Mouse (Mus musculus) stomach, postnatal 0 days (tissue): ENCODE results near the gene Nemf. TPM values are rescaled to one million over a fixed set of nuclear protein-coding genes. Genes with fewer than 3 reads are reported as not detected.

ENCODE experiments used
- ATAC-seq: fragments of 200-750 bp; cut with Nextera tagmentation; 2 replicates; pipeline ENCODE4 v1.8.0; 2017; ENCODE audit not compliant: low FRiP score, low TSS enrichment
- DNase-seq: peaks from one replicate; pipeline ENCODE4 v3.0.0-alpha.2; 2016; ENCODE audit warnings: low spot score
- H3K27ac ChIP-seq: fragments of 300-500 bp; sonication (generic); replicated peaks from 2 replicates; pipeline ENCODE4 v1.5.1; 2014; ENCODE audit warnings: mild to moderate bottlenecking, control low read depth
- H3K27me3 ChIP-seq: fragments of 300-500 bp; sonication (generic); 2 replicates; pipeline ENCODE4 v1.6.1; 2014; ENCODE audit warnings: low read length; ENCODE audit not compliant: control insufficient read depth, insufficient read depth
- H3K36me3 ChIP-seq: fragments of 300-500 bp; sonication (generic); 2 replicates; pipeline ENCODE4 v1.6.1; 2014; ENCODE audit warnings: low read length, mixed read lengths; ENCODE audit not compliant: control insufficient read depth, insufficient read depth
- H3K4me1 ChIP-seq: fragments of 300-500 bp; sonication (generic); replicated peaks from 2 replicates; pipeline ENCODE4 v1.6.1; 2014; ENCODE audit warnings: antibody characterized with exemption; ENCODE audit not compliant: control insufficient read depth, insufficient read depth
- H3K4me2 ChIP-seq: fragments of 300-500 bp; sonication (generic); replicated peaks from 2 replicates; pipeline ENCODE4 v1.6.1; 2014; ENCODE audit warnings: low read depth, mild to moderate bottlenecking, control low read depth, moderate library complexity
- H3K4me3 ChIP-seq: fragments of 300-500 bp; sonication (generic); 2 replicates; pipeline ENCODE4 v1.5.1; 2014; ENCODE audit warnings: low read depth, low read length, control low read depth
- H3K9ac ChIP-seq: fragments of 300-500 bp; sonication (generic); 2 replicates; pipeline ENCODE4 v1.6.1; 2014; ENCODE audit warnings: mild to moderate bottlenecking, low read length, control low read depth, mixed read lengths
- H3K9me3 ChIP-seq: fragments of 300-500 bp; sonication (generic); 2 replicates; pipeline ENCODE4 v1.6.1; 2016; ENCODE audit warnings: low read length; ENCODE audit not compliant: control insufficient read depth
- CTCF ChIP-seq: IDR thresholded peaks from 2 replicates; pipeline ENCODE4 v1.5.1; 2016; ENCODE audit warnings: antibody characterized with exemption, low read depth, mild to moderate bottlenecking, moderate library complexity
- EP300 ChIP-seq: optimal IDR thresholded peaks from 2 replicates; pipeline ENCODE3; 2016; ENCODE audit warnings: antibody characterized with exemption
- WGBS: fragments of 180-500 bp; shearing (Covaris S2); extraction: QIAGEN DNeasy Blood & Tissue Kit; methylation state at CpG from one replicate; pipeline ENCODE4 v1.1.7; 2014; 5-methylcytosine and 5-hydroxymethylcytosine counted together
- polyA plus RNA-seq: library from polyadenylated mRNA; unstranded; fragments of >200 nt; fragmentation: Nextera tagmentation; extraction: Ambion mirVana; gene quantifications from 2 replicates; pipeline ENCODE4 v1.2.1, GENCODE M21; 2015

Gene Nemf
- polyA plus RNA-seq, 1 experiment from 2014 or later: 50.0 TPM

- H3K27ac ChIP-seq: peak overlapping the region; percentile 61; the same call in 1 of the 2 replicates
- no peak for TF ChIP-seq CTCF
- TF ChIP-seq EP300: no peak
- peaks cover 4% of the 10 kb centered on the region; the same call in 1 of the 2 replicates for H3K36me3 ChIP-seq
- peak overlapping the region; percentile 78 for H3K4me2 ChIP-seq
- WGBS: 15% methylated on average over 11 of the region's 11 CpGs
- ATAC-seq (no peak), DNase-seq (peak; percentile 32)
- H3K27me3 ChIP-seq: no peaks in the 10 kb centered on the region
- H3K4me3 ChIP-seq: peak overlapping the region; percentile 99
- H3K9me3 ChIP-seq: no peaks in the 10 kb centered on the region
- H3K4me1 ChIP-seq: no peaks in the 10 kb centered on the region
- H3K9ac ChIP-seq: peak overlapping the region; percentile 100
These were observed 17.1 kb upstream of the Nemf start for GRCm38 (mm10) chr12:69373850-69374766.

- Histone ChIP-seq H3K4me2 (peak overlapping the region; percentile 78), H3K4me3 (peak overlapping the region; percentile 99), H3K9me3 (no peaks in the 10 kb centered on the region), H3K9ac (peak overlapping the region; percentile 100), H3K36me3 (peaks cover 4% of the 10 kb centered on the region; the same call in 1 of the 2 replicates), H3K4me1 (no peaks in the 10 kb centered on the region), H3K27me3 (no peaks in the 10 kb centered on the region), H3K27ac (peak overlapping the region; percentile 99)
- no peak for TF ChIP-seq CTCF
- TF ChIP-seq EP300: no peak
- DNase-seq (no peak), ATAC-seq (0 out of 2 replicates have a peak, but pooled peaks have one; percentile 0)
- WGBS: under 1% methylated on average over 42 of the region's 42 CpGs
These were observed 15.9 kb upstream of the Nemf start for GRCm38 (mm10) chr12:69372731-69373331.

DNA sequence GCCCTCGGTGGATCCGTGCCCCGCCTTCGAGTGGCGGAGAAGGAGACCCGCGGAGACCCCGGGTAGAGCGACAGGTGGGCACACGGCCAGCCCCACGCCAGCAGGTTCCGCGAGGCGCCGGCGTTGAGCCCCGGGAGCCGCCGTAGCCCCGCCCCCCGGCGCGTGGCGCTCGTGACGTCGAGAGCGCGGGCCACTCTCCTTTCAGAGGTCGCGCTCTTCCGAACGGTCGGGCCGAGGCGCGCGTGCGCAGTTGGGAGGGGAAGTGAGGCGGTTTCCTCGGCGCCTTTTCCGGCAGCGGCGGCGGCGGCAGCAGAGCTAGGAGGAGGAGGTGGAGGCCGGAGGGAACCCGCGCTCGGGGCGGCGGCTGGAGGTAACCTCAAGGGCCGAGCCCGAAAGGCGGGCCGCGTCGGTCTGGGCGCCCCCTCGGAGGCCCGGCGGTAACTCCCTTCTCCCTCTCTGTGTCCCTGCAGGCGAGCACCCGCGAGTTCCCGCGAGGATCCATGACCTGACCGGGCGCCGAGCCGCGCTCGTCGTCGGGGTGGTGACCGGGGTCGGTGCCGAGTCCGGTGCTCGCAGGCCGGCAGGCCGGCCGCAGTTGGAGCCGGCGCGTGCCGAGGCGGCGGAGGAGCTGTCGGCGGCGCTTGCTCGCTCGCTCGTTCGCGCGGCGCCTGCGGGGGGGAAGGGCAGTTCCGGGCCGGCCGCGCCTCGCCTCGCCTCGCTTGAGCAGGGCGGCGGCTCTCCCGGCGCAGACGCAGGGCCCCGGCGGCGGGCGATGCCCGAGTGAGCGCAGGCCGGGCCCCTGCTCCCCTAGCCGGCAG, 15.1 kb upstream of the Nemf start, which contains the start of the genes Arf6 and Gm9887:
Gene Arf6 (plus strand): TSS at position 297 of the 818 bp plus-strand sequence.
Gene Gm9887 (minus strand): TSS at position 605 of the 818 bp plus-strand sequence.
- Histone ChIP-seq H3K27me3 (no peaks in the 10 kb centered on the region), H3K4me2 (peak within 1 kb of the TSS; percentile 78), H3K9ac (peak within 1 kb of the TSS; percentile 100), H3K9me3 (no peaks in the 10 kb centered on the region), H3K4me3 (peak within 1 kb of the TSS; percentile 99), H3K36me3 (peaks cover 4% of the 10 kb centered on the region; the same call in 1 of the 2 replicates), H3K27ac (peak within 1 kb of the TSS; percentile 99), H3K4me1 (no peaks in the 10 kb centered on the region)
- DNase-seq (peak; percentile 98), ATAC-seq (peak; percentile 92)
- under 1% methylated on average over 95 of the region's 121 CpGs for WGBS
- TF ChIP-seq EP300 (no peak), CTCF (no peak; the same call in 1 of the 2 replicates)

- Histone ChIP-seq H3K27me3 (no peaks in the 10 kb centered on the region), H3K27ac (peak overlapping the region; percentile 99), H3K4me2 (peak overlapping the region; percentile 78), H3K9ac (peak overlapping the region; percentile 100), H3K4me3 (peak overlapping the region; percentile 99), H3K36me3 (peaks cover 4% of the 10 kb centered on the region; the same call in 1 of the 2 replicates), H3K9me3 (no peaks in the 10 kb centered on the region), H3K4me1 (no peaks in the 10 kb centered on the region)
- WGBS: 1% methylated on average over 23 of the region's 24 CpGs
- no peak for DNase-seq
- TF ChIP-seq CTCF (peak; percentile 70), EP300 (peak; percentile 56)
- ATAC-seq: peak; percentile 84
These were observed 14.5 kb upstream of the Nemf start for GRCm38 (mm10) chr12:69371421-69371853.

DNA sequence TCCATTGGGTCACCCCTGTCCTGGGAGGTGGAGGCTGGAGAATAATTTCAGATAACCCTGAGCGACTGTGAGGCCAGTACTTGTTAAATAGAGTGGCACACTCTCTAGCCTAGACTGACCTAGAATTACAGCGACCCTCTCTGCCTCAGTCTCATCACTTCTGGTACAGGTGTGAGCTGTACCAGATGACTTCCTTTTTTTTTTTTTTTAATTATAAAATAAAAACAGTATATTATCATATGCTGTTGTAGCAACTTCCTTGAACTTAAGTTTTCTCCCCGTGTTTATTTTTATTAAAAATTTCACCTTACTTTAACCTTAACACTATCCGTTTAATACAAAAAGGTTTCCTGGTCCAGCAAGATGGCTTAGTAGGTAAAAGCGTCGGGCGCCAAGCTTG, 14.0 kb upstream of the Nemf start:
- ATAC-seq (no peak), DNase-seq (no peak)
- Histone ChIP-seq H3K36me3 (peaks cover 4% of the 10 kb centered on the region; the same call in 1 of the 2 replicates), H3K9me3 (no peaks in the 10 kb centered on the region), H3K4me2 (peak overlapping the region; percentile 78), H3K4me1 (no peaks in the 10 kb centered on the region), H3K27me3 (no peaks in the 10 kb centered on the region), H3K4me3 (peak overlapping the region; percentile 99), H3K27ac (peak overlapping the region; percentile 99), H3K9ac (peak overlapping the region; percentile 100)
- 10% methylated on average over 7 of the region's 7 CpGs for WGBS
- TF ChIP-seq CTCF (no peak), EP300 (no peak)
